Mouse (Mus musculus): ENCODE results near the gene Pgam2.

- TF ChIP-seq EP300 (IDR thresholded peaks at IDR 0.05; ENCODE audit: insufficient read depth, low read depth, low read length) (0 out of 2 replicates have a peak, but pooled peaks have one; percentile 12), CTCF (IDR thresholded peaks at IDR 0.05; ENCODE audit: low read depth, low read length) (no peak), POLR2A (IDR thresholded peaks at IDR 0.05; ENCODE audit: insufficient read depth, low read length) (peak; percentile 56)
These were observed 41.5 kb downstream of the Pgam2 start, which contains the start of gene Urgcp for GRCm38 (mm10) chr11:5761820-5762632.

All from ES-Bruce4 (cell line).